Mouse (Mus musculus) liver, adult 2 months (tissue): ENCODE data around the gene Tmem216. TPM values are rescaled to one million over a fixed set of nuclear protein-coding genes. Genes with fewer than 3 reads are reported as not detected.
"Not testable (repeated sequence)": the region's sequence is repeated elsewhere in the genome, so short reads cannot be mapped to it uniquely, and the experiment has no call there.

Source experiments
- DNase-seq: peaks from one replicate; pipeline ENCODE4 v3.0.0-alpha.2; 2011; ENCODE audit warnings: low read depth, low spot score; ENCODE audit errors: extremely low read depth
- H3K27ac ChIP-seq: fragments of 200-500 bp; replicated peaks from 2 replicates; pipeline ENCODE4 v1.5.1; 2012; ENCODE audit warnings: low read depth, mild to moderate bottlenecking, control low read depth, inconsistent platforms, low read length; ENCODE audit not compliant: insufficient read depth
- H3K27me3 ChIP-seq: fragments of 200-500 bp; 2 replicates; pipeline ENCODE4 v1.6.1; 2012; ENCODE audit warnings: mild to moderate bottlenecking, moderate library complexity, low read length, inconsistent platforms; ENCODE audit not compliant: control insufficient read depth, insufficient read depth
- H3K36me3 ChIP-seq: fragments of 200-500 bp; 2 replicates; pipeline ENCODE4 v1.6.1; 2012; ENCODE audit warnings: low read length, inconsistent platforms; ENCODE audit not compliant: control insufficient read depth, insufficient read depth
- H3K4me1 ChIP-seq: fragments of 200-500 bp; 2 replicates; pipeline ENCODE4 v1.6.1; 2011; ENCODE audit warnings: low read length; ENCODE audit not compliant: control insufficient read depth, insufficient read depth
- H3K4me3 ChIP-seq: fragments of 200-500 bp; 2 replicates; pipeline ENCODE4 v1.5.1; 2011; ENCODE audit warnings: low read depth, mild to moderate bottlenecking, control low read depth, low read length, moderate library complexity; ENCODE audit not compliant: insufficient read depth
- H3K79me2 ChIP-seq: fragments of 200-500 bp; 2 replicates; pipeline ENCODE4 v1.6.1; 2012; ENCODE audit warnings: inconsistent platforms, mild to moderate bottlenecking, low read length, moderate library complexity; ENCODE audit not compliant: control insufficient read depth, insufficient read depth
- H3K9ac ChIP-seq: fragments of 200-500 bp; 2 replicates; pipeline ENCODE4 v1.6.1; 2012; ENCODE audit warnings: low read depth, mild to moderate bottlenecking, control low read depth, inconsistent platforms, low read length
- CTCF ChIP-seq: fragments of 200-500 bp; IDR thresholded peaks from 2 replicates; pipeline ENCODE4 v1.5.1; 2011; ENCODE audit warnings: low read depth, low read length, control low read depth
- POLR2A ChIP-seq: fragments of 200-500 bp; IDR thresholded peaks from 2 replicates; pipeline ENCODE4 v1.6.1; 2011; ENCODE audit warnings: low read length, control low read depth; ENCODE audit not compliant: insufficient read depth; ENCODE audit errors: extremely low read depth
- WGBS: fragments of 180-500 bp; shearing (Covaris S2); methylation state at CpG from one replicate; pipeline ENCODE4 v1.1.7; 2018; 5-methylcytosine and 5-hydroxymethylcytosine counted together
- polyA plus RNA-seq: library from polyadenylated mRNA; depleted of rRNA; stranded (reverse); fragments of >200 nt; gene quantifications from 2 replicates; pipeline ENCODE4 v1.2.3, GENCODE M21; 2012
- total RNA-seq: library from RNA; depleted of rRNA; stranded (reverse); fragments of >200 nt; gene quantifications from 2 replicates; pipeline ENCODE4 v1.2.3, GENCODE M21; 2014

The Tmem216 gene
- total and polyA plus RNA-seq, 2 experiments: 3.7 to 11.3 TPM

- Histone ChIP-seq H3K4me3 (no peak overlapping the region), H3K9ac (no peak overlapping the region), H3K27ac (0 out of 2 replicates have a peak overlapping the region, but pooled peaks have one; percentile 32), H3K79me2 (no peaks in the 10 kb centered on the region), H3K36me3 (no peaks in the 10 kb centered on the region), H3K4me1 (peaks cover 4% of the 10 kb centered on the region), H3K27me3 (no peaks in the 10 kb centered on the region)
- no peak for DNase-seq
- WGBS: 68% methylated on average over 5 of the region's 5 CpGs
- TF ChIP-seq POLR2A (no peak), CTCF (no peak)
These were observed 6.3 kb upstream of the Tmem216 start for GRCm38 (mm10) chr19:10562351-10562750.

- H3K79me2 ChIP-seq: no peaks in the 10 kb centered on the region
- no peaks in the 10 kb centered on the region for H3K27me3 ChIP-seq
- no peak overlapping the region for H3K9ac ChIP-seq
- H3K27ac ChIP-seq: peak overlapping the region; percentile 37; the same call in 1 of the 2 replicates
- 73% methylated on average over 6 of the region's 6 CpGs for WGBS
- DNase-seq: peak; percentile 33
- H3K4me3 ChIP-seq: no peak overlapping the region
- TF ChIP-seq POLR2A: no peak
- no peak for TF ChIP-seq CTCF
- peaks cover 4% of the 10 kb centered on the region for H3K4me1 ChIP-seq
- H3K36me3 ChIP-seq: no peaks in the 10 kb centered on the region
These were observed 5.7 kb upstream of the Tmem216 start for GRCm38 (mm10) chr19:10561558-10562314.

- Histone ChIP-seq H3K27ac (no peak overlapping the region), H3K79me2 (no peaks in the 10 kb centered on the region), H3K27me3 (no peaks in the 10 kb centered on the region), H3K4me1 (peaks cover 7% of the 10 kb centered on the region), H3K36me3 (no peaks in the 10 kb centered on the region), H3K4me3 (no peak overlapping the region), H3K9ac (no peak overlapping the region)
- TF ChIP-seq CTCF (peak; percentile 24), POLR2A (no peak)
- peak; percentile 39 for DNase-seq
- 42% methylated on average over 5 of the region's 5 CpGs for WGBS
These were observed 4.1 kb upstream of the Tmem216 start for GRCm38 (mm10) chr19:10560108-10560507.

- not testable (repeated sequence) for H3K4me1 ChIP-seq, H3K9ac ChIP-seq, DNase-seq, H3K4me3 ChIP-seq, H3K27ac ChIP-seq, H3K27me3 ChIP-seq, H3K36me3 ChIP-seq, H3K79me2 ChIP-seq
- 79% methylated on average over 4 of the region's 4 CpGs for WGBS
These were observed 1.9 kb upstream of the Tmem216 start for GRCm38 (mm10) chr19:10557837-10558375.

- TF ChIP-seq CTCF: no peak
- no peak for TF ChIP-seq POLR2A
- Histone ChIP-seq H3K27ac (no peak overlapping the region), H3K4me1 (peaks cover 5% of the 10 kb centered on the region), H3K4me3 (no peak overlapping the region), H3K79me2 (no peaks in the 10 kb centered on the region), H3K36me3 (no peaks in the 10 kb centered on the region), H3K9ac (no peak overlapping the region), H3K27me3 (no peaks in the 10 kb centered on the region)
- 86% methylated on average over 2 of the region's 2 CpGs for WGBS
- no peak for DNase-seq
These were observed 1.4 kb upstream of the Tmem216 start for GRCm38 (mm10) chr19:10557430-10557829.

- H3K4me3 ChIP-seq: no peak overlapping the region
- H3K9ac ChIP-seq: no peak overlapping the region
- H3K27me3 ChIP-seq: no peaks in the 10 kb centered on the region
- no peaks in the 10 kb centered on the region for H3K79me2 ChIP-seq
- DNase-seq: no peak
- no peaks in the 10 kb centered on the region for H3K36me3 ChIP-seq
- H3K4me1 ChIP-seq: peaks cover 5% of the 10 kb centered on the region; the same call in 1 of the 2 replicates
- TF ChIP-seq POLR2A (no peak), CTCF (no peak)
- no peak overlapping the region for H3K27ac ChIP-seq
- 70% methylated on average over 2 of the region's 2 CpGs for whole genome bisulfite sequencing
These were observed 963 bp upstream of the Tmem216 start for GRCm38 (mm10) chr19:10557001-10557400.
